Mouse (Mus musculus) MEL (cell line): ENCODE results near the gene Elmod1. TPM values are rescaled to one million over a fixed set of nuclear protein-coding genes. Genes with fewer than 3 reads are reported as not detected.

Experiments
- DNase-seq: peaks from one replicate; pipeline ENCODE4 v3.0.0; 2011; ENCODE audit warnings: low read depth, low spot score
- H3K27ac ChIP-seq: 2 replicates; pipeline ENCODE4 v1.5.1; 2012; ENCODE audit warnings: low read depth, mild to moderate bottlenecking, control low read depth, low read length, moderate library complexity; ENCODE audit not compliant: control insufficient read depth
- H3K27me3 ChIP-seq, 2 experiments: fragments of 150-350 bp in 1 of 2; sonication (generic) in 1 of 2; 2 replicates each; pipeline ENCODE4 v1.6.1; 2012; ENCODE audit warnings: low read length in 2 of 2, mild to moderate bottlenecking in 2 of 2, improper control_type of control experiment in 1 of 2, moderate library complexity in 1 of 2; ENCODE audit not compliant: insufficient read depth in 2 of 2, control insufficient read depth in 1 of 2
- H3K36me3 ChIP-seq, 2 experiments: 2 replicates each; pipeline ENCODE4 v1.6.1; 2012 to 2014; ENCODE audit warnings: low read length in 2 of 2, improper control_type of control experiment in 1 of 2, inconsistent platforms in 1 of 2, mild to moderate bottlenecking in 1 of 2; ENCODE audit not compliant: insufficient read depth in 2 of 2, control insufficient read depth in 1 of 2
- H3K4me1 ChIP-seq, 2 experiments: fragments of 150-350 bp in 1 of 2; sonication (generic) in 1 of 2; 2 replicates each; pipeline ENCODE4 v1.6.1; 2012; ENCODE audit warnings: low read length in 2 of 2, improper control_type of control experiment in 1 of 2, mild to moderate bottlenecking in 1 of 2; ENCODE audit not compliant: insufficient read depth in 2 of 2, control insufficient read depth in 1 of 2
- H3K4me3 ChIP-seq, 2 experiments: fragments of 150-350 bp in 1 of 2; sonication (generic) in 1 of 2; 2 replicates each; pipeline ENCODE4 v1.5.1; 2012; ENCODE audit warnings: low read depth in 2 of 2, low read length in 2 of 2, mild to moderate bottlenecking in 2 of 2, moderate library complexity in 2 of 2, control low read depth in 1 of 2, improper control_type of control experiment in 1 of 2; ENCODE audit not compliant: control insufficient read depth in 1 of 2, insufficient read depth in 1 of 2
- H3K79me2 ChIP-seq: 2 replicates; pipeline ENCODE4 v1.6.1; 2012; ENCODE audit warnings: mild to moderate bottlenecking, low read length, moderate library complexity; ENCODE audit not compliant: control insufficient read depth, poor library complexity, insufficient read depth
- H3K9ac ChIP-seq: 2 replicates; pipeline ENCODE4 v1.6.1; 2012; ENCODE audit warnings: low read depth, mild to moderate bottlenecking, control low read depth, low read length, moderate library complexity; ENCODE audit not compliant: control insufficient read depth, poor library complexity, severe bottlenecking
- H3K9me3 ChIP-seq: fragments of 150-350 bp; sonication (generic); replicated peaks from 2 replicates; pipeline ENCODE4 v1.6.1; 2012; ENCODE audit warnings: mild to moderate bottlenecking, low read length, improper control_type of control experiment, moderate library complexity; ENCODE audit not compliant: insufficient read depth
- BHLHE40 ChIP-seq: IDR thresholded peaks from 2 replicates; pipeline ENCODE4 v1.6.1; 2012; ENCODE audit warnings: low read depth, mild to moderate bottlenecking, inconsistent platforms, low read length, improper control_type of control experiment, borderline replicate concordance
- CHD2 ChIP-seq: IDR thresholded peaks from 2 replicates; pipeline ENCODE4 v1.6.1; 2011; ENCODE audit warnings: low read length, improper control_type of control experiment
- E2F4 ChIP-seq: IDR thresholded peaks from 2 replicates; pipeline ENCODE4 v1.6.1; 2011; ENCODE audit warnings: low read depth, low read length, improper control_type of control experiment, borderline replicate concordance
- ELF1 ChIP-seq: IDR thresholded peaks from 2 replicates; pipeline ENCODE4 v1.6.1; 2014; ENCODE audit warnings: low read depth, mild to moderate bottlenecking, inconsistent platforms, low read length, improper control_type of control experiment, moderate library complexity
- ETS1 ChIP-seq: IDR thresholded peaks from 2 replicates; pipeline ENCODE4 v1.6.1; 2012; ENCODE audit warnings: low read depth, mild to moderate bottlenecking, inconsistent platforms, low read length, improper control_type of control experiment, moderate library complexity
- GABPA ChIP-seq: IDR thresholded peaks from 2 replicates; pipeline ENCODE4 v1.6.1; 2012; ENCODE audit warnings: low read depth, mild to moderate bottlenecking, inconsistent platforms, low read length, improper control_type of control experiment, moderate library complexity
- KAT2A ChIP-seq: conservative IDR thresholded peaks from 2 replicates; pipeline ENCODE4 v1.6.1; 2012; ENCODE audit warnings: low read depth, low read length, improper control_type of control experiment, inconsistent platforms
- MYB ChIP-seq: IDR thresholded peaks from 2 replicates; pipeline ENCODE4 v1.6.1; 2011; ENCODE audit warnings: mild to moderate bottlenecking, low read depth, low read length, improper control_type of control experiment
- POLR2AphosphoS2 ChIP-seq: IDR thresholded peaks from 2 replicates; pipeline ENCODE4 v1.6.1; 2011; ENCODE audit warnings: low read length, improper control_type of control experiment
- RCOR1 ChIP-seq: IDR thresholded peaks from 2 replicates; pipeline ENCODE4 v1.6.1; 2012; ENCODE audit warnings: low read depth, mild to moderate bottlenecking, inconsistent platforms, low read length, improper control_type of control experiment
- USF2 ChIP-seq, 2 experiments: IDR thresholded peaks; 2 replicates each; pipeline ENCODE4 v1.6.1; 2011 to 2012; ENCODE audit warnings: improper control_type of control experiment in 2 of 2, low read length in 2 of 2, borderline replicate concordance in 1 of 2, inconsistent platforms in 1 of 2, low read depth in 1 of 2, mild to moderate bottlenecking in 1 of 2; ENCODE audit not compliant: insufficient read depth in 1 of 2
- ZC3H11A ChIP-seq: IDR thresholded peaks from 2 replicates; pipeline ENCODE4 v1.6.1; 2012; ENCODE audit warnings: low read depth, mild to moderate bottlenecking, inconsistent platforms, low read length, improper control_type of control experiment
- ZKSCAN1 ChIP-seq: IDR thresholded peaks from 2 replicates; pipeline ENCODE4 v1.6.1; 2012; ENCODE audit warnings: low read depth, mild to moderate bottlenecking, inconsistent platforms, low read length, improper control_type of control experiment, moderate library complexity
- ZMIZ1 ChIP-seq: IDR thresholded peaks from 2 replicates; pipeline ENCODE4 v1.6.1; 2012; ENCODE audit warnings: low read depth, mild to moderate bottlenecking, inconsistent platforms, low read length, improper control_type of control experiment, moderate library complexity
- ZNF384 ChIP-seq: IDR thresholded peaks from 2 replicates; pipeline ENCODE4 v1.6.1; 2012; ENCODE audit warnings: low read depth, mild to moderate bottlenecking, inconsistent platforms, low read length, improper control_type of control experiment
- polyA plus RNA-seq, 2 experiments: library from polyadenylated mRNA; stranded (reverse) in 1 of 2; unstranded in 1 of 2; fragments of >175 nt in 1 of 2; fragments of >200 nt in 1 of 2; gene quantifications; 2 replicates each; pipeline versions ENCODE4 v1.2.1 to v1.2.4; 2012; ENCODE audit warnings: low replicate concordance in 2 of 2, low read depth in 1 of 2; ENCODE audit not compliant: insufficient read length in 2 of 2, insufficient read depth in 1 of 2, missing spikeins in 1 of 2
- total RNA-seq: library from RNA; depleted of rRNA; stranded (reverse); fragments of 300-350 nt; gene quantifications from 2 replicates; pipeline ENCODE4 v1.2.3, GENCODE M21; 2012

Elmod1 gene
- total and polyA plus RNA-seq, 3 experiments, result not detected

DNA sequence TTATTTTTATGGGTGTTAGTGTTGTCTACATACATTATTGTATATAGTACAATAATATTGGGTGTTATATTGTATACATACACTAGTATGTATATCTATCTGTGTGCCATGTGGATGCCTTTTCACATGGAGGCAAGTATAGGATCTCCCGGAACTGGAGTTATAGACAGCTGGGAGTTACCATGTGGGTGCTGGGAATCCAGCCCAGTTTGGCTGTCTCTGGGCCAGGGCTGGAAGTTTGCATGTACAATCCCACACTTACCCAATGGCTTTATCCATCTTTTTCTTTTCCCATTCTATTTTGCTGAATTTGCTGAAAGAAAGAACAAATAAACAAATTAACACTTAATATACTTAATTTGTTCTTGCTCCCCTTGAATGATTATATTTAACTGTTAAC lies 54.0 kb downstream of the Elmod1 start:
- Histone ChIP-seq H3K4me1 (no peaks in the 10 kb centered on the region), H3K4me3 (no peak overlapping the region), H3K9me3 (no peaks in the 10 kb centered on the region), H3K27me3 (peaks cover 0 to 3% of the 10 kb centered on the region in 2 experiments; a peak in 1 of 4 replicates), H3K27ac (no peak overlapping the region), H3K36me3 (no peaks in the 10 kb centered on the region), H3K79me2 (no peaks in the 10 kb centered on the region), H3K9ac (no peak overlapping the region)
- DNase-seq, result no peak
- no peak for TF ChIP-seq USF2 (IDR thresholded peaks at IDR 0.05; ENCODE audit: borderline replicate concordance in 1 of 2, insufficient read depth in 1 of 2, low read depth in 1 of 2, low read length in 2 of 2)
- TF ChIP-seq CHD2, result no peak
- no peak for TF ChIP-seq RCOR1
- TF ChIP-seq ZNF384, result no peak
- no peak for TF ChIP-seq ZMIZ1
- no peak for TF ChIP-seq BHLHE40
- TF ChIP-seq ZC3H11A, result no peak
- TF ChIP-seq KAT2A, result no peak
- TF ChIP-seq POLR2AphosphoS2, result no peak
- TF ChIP-seq ZKSCAN1, result no peak
- TF ChIP-seq MYB, result no peak
- no peak for TF ChIP-seq ETS1
- no peak for TF ChIP-seq GABPA
- TF ChIP-seq E2F4, result no peak

DNA sequence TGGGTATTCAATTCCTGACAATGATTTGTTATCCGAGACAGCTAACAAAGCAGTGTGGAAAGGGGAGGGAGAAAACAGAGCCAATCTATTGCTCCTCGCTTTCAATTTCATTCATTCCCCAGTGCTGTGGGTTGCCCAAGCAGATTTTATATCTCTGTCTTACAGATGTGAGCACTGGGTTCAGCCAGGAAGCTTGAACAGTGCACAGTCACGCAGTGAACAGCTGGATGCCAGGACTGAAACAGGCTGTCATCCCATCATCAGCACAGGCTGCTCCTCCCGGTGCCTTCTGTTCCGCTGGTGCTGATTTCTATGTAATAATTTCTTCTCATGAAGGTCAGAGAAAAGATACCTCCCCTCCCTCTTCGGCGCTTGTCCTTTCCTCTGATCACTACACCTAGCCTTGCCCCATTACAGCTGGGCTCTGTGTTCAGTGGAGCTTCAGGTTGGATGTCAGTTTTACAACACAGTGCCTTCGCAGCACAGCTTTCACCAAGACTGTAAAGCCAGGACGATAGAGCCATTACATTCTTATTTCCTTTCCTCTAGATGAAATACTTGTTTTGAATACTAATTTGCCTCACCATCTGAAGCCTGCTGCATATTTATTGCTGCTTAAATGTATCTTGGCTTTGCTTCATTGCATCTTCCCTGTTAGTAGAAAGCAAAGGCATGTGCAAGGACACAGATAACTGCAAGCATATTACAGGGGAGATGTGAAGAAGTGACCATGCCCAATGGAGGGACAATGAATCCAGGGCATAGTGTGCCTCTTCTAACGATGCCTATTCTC lies 59.0 kb downstream of the Elmod1 start:
- no peaks in the 10 kb centered on the region for H3K4me1 ChIP-seq
- H3K27me3 ChIP-seq, result no peaks in the 10 kb centered on the region
- no peak for DNase-seq
- no peak overlapping the region for H3K4me3 ChIP-seq
- no peak overlapping the region for H3K9ac ChIP-seq
- no peaks in the 10 kb centered on the region for H3K9me3 ChIP-seq
- H3K79me2 ChIP-seq, result no peaks in the 10 kb centered on the region
- H3K36me3 ChIP-seq, result no peaks in the 10 kb centered on the region
- TF ChIP-seq BHLHE40 (no peak), ELF1 (no peak), ETS1 (no peak)
- H3K27ac ChIP-seq, result no peak overlapping the region
